Mouse (Mus musculus) midbrain, embryonic 11.5 days (tissue): ENCODE results near the gene Zkscan5. TPM values are rescaled to one million over a fixed set of nuclear protein-coding genes. Genes with fewer than 3 reads are reported as not detected.

ENCODE experiments used
- polyA plus RNA-seq: library from polyadenylated mRNA; unstranded; fragments of >200 nt; fragmentation: Nextera tagmentation; extraction: Ambion mirVana; gene quantifications from 2 replicates; pipeline ENCODE4 v1.2.1, GENCODE M21; 2014

Zkscan5 gene
- polyA plus RNA-seq, 1 experiment from 2014 or later, result 20.6 TPM

Other genes starting within 250 kb of the Zkscan5 start
- 13.2 and 17.8 TPM in 2 replicates for gene Smurf1, start 238.7 kb upstream of the Zkscan5 start, polyA plus RNA-seq
- not detected in 2 replicates for gene Gm4871, start 171.8 kb upstream of the Zkscan5 start, polyA plus RNA-seq
- not detected in 2 replicates for gene 1700018F24Rik, start 161.6 kb upstream of the Zkscan5 start, polyA plus RNA-seq
- 179 and 183 TPM in 2 replicates for gene Arpc1a, start 120.7 kb upstream of the Zkscan5 start, polyA plus RNA-seq
- not detected in 2 replicates for gene Kpna7, start 120.5 kb upstream of the Zkscan5 start, polyA plus RNA-seq
- 44.3 and 48.3 TPM in 2 replicates for gene Arpc1b, start 90.3 kb upstream of the Zkscan5 start, polyA plus RNA-seq
- 124 and 131 TPM in 2 replicates for gene Pdap1, start 64.3 kb upstream of the Zkscan5 start, polyA plus RNA-seq
- gene Bud31, start 64.2 kb upstream of the Zkscan5 start, polyA plus RNA-seq, result 276 and 283 TPM in 2 replicates
- gene Ptcd1, start 37.5 kb upstream of the Zkscan5 start, polyA plus RNA-seq, result 14.5 and 15.6 TPM in 2 replicates
- gene Cpsf4, start 37.3 kb upstream of the Zkscan5 start, polyA plus RNA-seq, result 31.7 and 35.9 TPM in 2 replicates
- gene Atp5j2, start 12.5 kb upstream of the Zkscan5 start, polyA plus RNA-seq, result 487 and 540 TPM in 2 replicates
- 8.8 and 9.6 TPM in 2 replicates for gene Zkscan14, start 2.7 kb upstream of the Zkscan5 start, polyA plus RNA-seq
- gene Zfp655, start 27.2 kb downstream of the Zkscan5 start, polyA plus RNA-seq, result 43.2 and 48.9 TPM in 2 replicates
- gene Zscan25, start 75.9 kb downstream of the Zkscan5 start, polyA plus RNA-seq, result 0.61 and 1.0 TPM in 2 replicates
- gene Cyp3a57, start 140.7 kb downstream of the Zkscan5 start, polyA plus RNA-seq, result not detected in 2 replicates